Mouse (Mus musculus) G1E (cell line): Measurements from ENCODE around the gene Dock2. TPM values are rescaled to one million over a fixed set of nuclear protein-coding genes. Genes with fewer than 3 reads are reported as not detected.

Experiments used
- ATAC-seq: 2 replicates; pipeline ENCODE4 v1.8.0; 2016; ENCODE audit warnings: mild to moderate bottlenecking; ENCODE audit not compliant: insufficient number of reproducible peaks, poor library complexity, low FRiP score, severe bottlenecking; ENCODE audit errors: extremely low read depth
- DNase-seq: peaks from one replicate; pipeline ENCODE4 v3.0.0; 2012; ENCODE audit warnings: low spot score
- H3K27me3 ChIP-seq: 2 replicates; pipeline ENCODE4 v1.6.1; 2012; ENCODE audit warnings: mild to moderate bottlenecking, low read length, inconsistent platforms; ENCODE audit not compliant: insufficient read depth
- H3K36me3 ChIP-seq: replicated peaks from 2 replicates; pipeline ENCODE3; 2012; ENCODE audit warnings: mild to moderate bottlenecking, inconsistent platforms
- H3K4me1 ChIP-seq: 2 replicates; pipeline ENCODE4 v1.6.1; 2012; ENCODE audit warnings: low read depth, low read length, inconsistent platforms, mixed read lengths; ENCODE audit not compliant: insufficient read depth
- H3K4me3 ChIP-seq: 2 replicates; pipeline ENCODE4 v1.5.1; 2012; ENCODE audit warnings: low read depth, mild to moderate bottlenecking, inconsistent platforms, low read length, moderate library complexity, mixed read lengths
- H3K9me3 ChIP-seq: replicated peaks from 2 replicates; pipeline ENCODE4 v1.6.1; 2012; ENCODE audit warnings: inconsistent platforms
- CTCF ChIP-seq: IDR thresholded peaks from 2 replicates; pipeline ENCODE4 v1.5.1; 2012; ENCODE audit warnings: low read depth, low read length, inconsistent platforms, mixed read lengths
- GATA1 ChIP-seq: IDR thresholded peaks from 2 replicates; pipeline ENCODE4 v1.6.1; 2012; ENCODE audit warnings: borderline replicate concordance, low read length, inconsistent platforms, mixed read lengths
- GATA2 ChIP-seq: IDR thresholded peaks from 2 replicates; pipeline ENCODE4 v1.6.1; 2012; ENCODE audit warnings: low read depth, low read length, inconsistent platforms, borderline replicate concordance
- POLR2AphosphoS5 ChIP-seq: IDR thresholded peaks from 2 replicates; pipeline ENCODE4 v1.6.1; 2012; ENCODE audit warnings: low read depth, low read length, inconsistent platforms; ENCODE audit not compliant: insufficient replicate concordance
- TAL1 ChIP-seq: conservative IDR thresholded peaks from 2 replicates; pipeline ENCODE4 v1.6.1; 2012; ENCODE audit warnings: low read depth, low read length, inconsistent platforms, mixed read lengths
- polyA plus RNA-seq: library from polyadenylated mRNA; stranded (reverse); fragments of >175 nt; gene quantifications from 2 replicates; pipeline ENCODE4 v1.2.3, GENCODE M21; 2012
- total RNA-seq, 2 experiments: library from RNA; stranded (forward) in 1 of 2; stranded (reverse) in 1 of 2; fragments of 200-1000 nt in 1 of 2; fragments of >200 nt in 1 of 2; fragmentation: Nextera tagmentation in 1 of 2; gene quantifications; 2 replicates each; pipeline ENCODE4 v1.2.3; 2014 to 2017

Gene Dock2
- total and polyA plus RNA-seq, 3 experiments, result 2.8 to 20.0 (median 4.7) TPM

DNA sequence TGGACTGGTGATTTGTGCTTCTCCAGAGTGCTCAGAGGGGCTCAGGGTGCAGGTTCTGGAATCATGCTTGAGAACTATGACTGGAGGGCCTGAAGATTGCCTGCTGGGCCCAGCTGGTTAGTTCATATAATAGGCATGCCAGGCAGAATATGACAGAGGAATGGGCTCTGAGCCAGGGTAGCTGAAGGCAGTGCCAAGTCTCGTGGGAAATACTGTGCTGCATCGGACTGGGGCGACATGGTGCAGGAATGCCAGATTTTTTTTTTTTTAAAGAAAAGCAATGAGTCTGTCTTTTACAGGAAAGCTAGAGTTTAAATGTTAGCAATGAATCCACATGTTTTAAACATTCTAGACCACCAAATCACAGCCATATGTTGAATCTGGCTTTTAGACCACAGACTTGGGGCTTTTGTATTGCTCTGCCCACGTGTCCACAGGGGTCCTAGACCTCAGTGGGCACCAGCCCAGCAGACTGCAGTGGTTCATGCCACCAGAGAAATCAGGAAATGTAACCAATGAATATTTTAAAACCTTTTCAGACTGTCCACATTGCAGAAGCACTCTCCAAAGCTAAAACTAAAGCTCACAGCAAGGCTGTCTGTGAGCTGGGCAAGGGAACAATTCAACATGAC lies 435.3 kb downstream of the Dock2 start:
- H3K36me3 ChIP-seq, result no peaks in the 10 kb centered on the region
- H3K27me3 ChIP-seq, result no peaks in the 10 kb centered on the region
- H3K4me3 ChIP-seq, result no peak overlapping the region
- ATAC-seq, result no peak
- no peak for DNase-seq
- no peak for TF ChIP-seq TAL1
- no peak for TF ChIP-seq GATA1
- TF ChIP-seq POLR2AphosphoS5, result no peak
- TF ChIP-seq CTCF, result no peak
- TF ChIP-seq GATA2, result no peak
- no peaks in the 10 kb centered on the region for H3K9me3 ChIP-seq
- no peaks in the 10 kb centered on the region for H3K4me1 ChIP-seq

DNA sequence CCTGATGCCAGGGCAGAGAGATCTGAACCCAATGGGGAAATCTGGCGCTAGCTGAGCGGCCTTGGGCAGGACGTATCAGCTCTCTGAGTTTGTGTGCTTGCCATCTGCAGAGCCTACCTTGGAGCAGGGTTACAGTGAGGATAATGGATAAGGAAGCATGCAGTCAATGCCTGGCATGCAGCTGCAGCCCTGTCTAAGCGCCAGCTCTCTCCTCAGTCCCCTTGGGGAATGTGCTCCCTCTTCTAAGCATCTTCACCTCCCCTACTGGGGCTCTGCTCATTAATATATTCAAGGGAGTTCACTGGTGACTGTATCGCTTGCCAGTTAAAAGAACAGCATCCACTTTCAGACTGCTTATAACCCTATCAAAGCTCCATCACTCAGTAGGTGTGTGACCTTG lies 439.4 kb downstream of the Dock2 start:
- H3K4me3 ChIP-seq, result no peak overlapping the region
- H3K27me3 ChIP-seq, result no peaks in the 10 kb centered on the region
- no peaks in the 10 kb centered on the region for H3K4me1 ChIP-seq
- DNase-seq (no peak), ATAC-seq (no peak)
- TF ChIP-seq GATA1, result no peak
- no peak for TF ChIP-seq CTCF
- TF ChIP-seq TAL1, result no peak
- TF ChIP-seq GATA2, result no peak
- TF ChIP-seq POLR2AphosphoS5, result no peak
- no peaks in the 10 kb centered on the region for H3K36me3 ChIP-seq
- H3K9me3 ChIP-seq, result no peaks in the 10 kb centered on the region; the same call in 1 of the 2 replicates

DNA sequence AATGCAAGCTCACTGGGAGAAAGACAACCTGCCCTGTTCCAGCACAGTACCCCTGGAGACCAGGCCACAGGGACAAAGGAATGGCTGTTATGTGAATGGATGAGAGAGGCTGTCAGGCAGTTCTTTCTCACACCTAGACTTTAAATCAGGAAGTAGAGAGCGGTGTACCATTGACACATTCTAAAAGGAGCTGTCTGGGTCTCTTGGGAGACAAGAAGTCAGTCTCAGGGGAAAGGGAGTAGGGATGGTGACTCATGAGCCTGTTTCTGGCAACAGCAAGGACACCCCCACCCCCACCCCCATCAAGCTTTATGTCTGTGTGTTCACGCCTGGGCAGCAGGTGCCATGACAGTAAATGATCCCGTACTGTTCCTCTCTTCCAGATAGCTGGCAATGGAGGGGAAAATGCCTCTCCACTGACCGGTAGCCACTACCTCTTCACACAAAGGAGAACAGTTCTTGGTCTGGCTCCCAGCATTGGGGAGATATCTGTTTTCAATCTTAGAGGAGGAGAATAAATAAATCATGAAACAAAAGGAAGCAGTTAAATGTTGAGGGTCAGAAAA lies 439.9 kb downstream of the Dock2 start:
- Histone ChIP-seq H3K27me3 (no peaks in the 10 kb centered on the region), H3K9me3 (no peaks in the 10 kb centered on the region; the same call in 1 of the 2 replicates), H3K4me1 (no peaks in the 10 kb centered on the region), H3K36me3 (no peaks in the 10 kb centered on the region), H3K4me3 (no peak overlapping the region)
- TF ChIP-seq POLR2AphosphoS5, result no peak
- TF ChIP-seq GATA2, result no peak
- TF ChIP-seq TAL1, result no peak
- no peak for TF ChIP-seq GATA1
- ATAC-seq (no peak), DNase-seq (no peak)

DNA sequence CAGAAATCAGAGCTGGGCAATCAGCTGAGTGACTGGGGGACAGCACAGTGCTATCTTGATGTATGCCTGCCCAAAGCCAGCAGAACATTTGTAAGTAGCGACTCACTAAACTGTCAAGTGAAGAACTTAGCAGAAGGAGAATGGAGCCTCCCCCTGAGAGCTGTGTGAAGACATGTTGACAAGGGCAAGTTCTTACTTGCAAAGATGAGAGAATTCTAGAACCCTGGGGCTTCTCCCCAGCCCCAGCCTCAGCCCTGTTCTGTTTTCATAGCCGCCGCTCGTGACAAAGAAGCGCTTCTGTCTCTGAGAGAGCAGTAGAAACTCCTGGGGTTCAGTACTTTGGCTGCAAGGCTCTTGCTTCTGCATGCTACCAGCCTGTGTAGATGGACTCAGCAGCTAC lies 444.0 kb downstream of the Dock2 start:
- Histone ChIP-seq H3K9me3 (no peaks in the 10 kb centered on the region; the same call in 1 of the 2 replicates), H3K4me1 (no peaks in the 10 kb centered on the region), H3K4me3 (no peak overlapping the region), H3K36me3 (no peaks in the 10 kb centered on the region), H3K27me3 (no peaks in the 10 kb centered on the region)
- ATAC-seq (no peak), DNase-seq (no peak)
- TF ChIP-seq GATA1 (no peak), GATA2 (no peak), POLR2AphosphoS5 (no peak), TAL1 (no peak), CTCF (no peak)

DNA sequence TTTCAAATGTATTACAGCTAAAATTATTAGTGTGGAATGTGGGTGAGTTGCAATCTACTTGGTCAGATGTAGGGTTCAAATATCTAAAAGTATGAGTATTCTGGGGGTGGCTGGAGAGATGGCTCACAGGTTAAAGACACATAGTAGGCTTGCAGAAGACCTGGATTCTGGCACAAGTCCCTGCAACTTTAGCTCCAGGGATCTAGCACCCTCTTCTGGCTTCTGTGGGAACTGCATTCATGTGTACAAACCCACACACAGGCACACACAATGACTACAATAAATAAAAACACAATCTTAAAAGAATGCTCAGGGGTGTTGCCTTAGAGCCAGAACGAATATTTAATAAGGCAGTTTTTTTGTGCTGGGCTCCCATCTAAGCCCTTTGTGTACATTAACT lies 445.8 kb downstream of the Dock2 start:
- no peaks in the 10 kb centered on the region for H3K36me3 ChIP-seq
- no peaks in the 10 kb centered on the region for H3K4me1 ChIP-seq
- no peak overlapping the region for H3K4me3 ChIP-seq
- H3K27me3 ChIP-seq, result no peaks in the 10 kb centered on the region
- DNase-seq, result no peak
- H3K9me3 ChIP-seq, result peaks cover 3% of the 10 kb centered on the region
- no peak for TF ChIP-seq TAL1
- TF ChIP-seq GATA2, result no peak
- no peak for TF ChIP-seq CTCF
- TF ChIP-seq GATA1, result no peak
- TF ChIP-seq POLR2AphosphoS5, result no peak
- no peak for ATAC-seq

DNA sequence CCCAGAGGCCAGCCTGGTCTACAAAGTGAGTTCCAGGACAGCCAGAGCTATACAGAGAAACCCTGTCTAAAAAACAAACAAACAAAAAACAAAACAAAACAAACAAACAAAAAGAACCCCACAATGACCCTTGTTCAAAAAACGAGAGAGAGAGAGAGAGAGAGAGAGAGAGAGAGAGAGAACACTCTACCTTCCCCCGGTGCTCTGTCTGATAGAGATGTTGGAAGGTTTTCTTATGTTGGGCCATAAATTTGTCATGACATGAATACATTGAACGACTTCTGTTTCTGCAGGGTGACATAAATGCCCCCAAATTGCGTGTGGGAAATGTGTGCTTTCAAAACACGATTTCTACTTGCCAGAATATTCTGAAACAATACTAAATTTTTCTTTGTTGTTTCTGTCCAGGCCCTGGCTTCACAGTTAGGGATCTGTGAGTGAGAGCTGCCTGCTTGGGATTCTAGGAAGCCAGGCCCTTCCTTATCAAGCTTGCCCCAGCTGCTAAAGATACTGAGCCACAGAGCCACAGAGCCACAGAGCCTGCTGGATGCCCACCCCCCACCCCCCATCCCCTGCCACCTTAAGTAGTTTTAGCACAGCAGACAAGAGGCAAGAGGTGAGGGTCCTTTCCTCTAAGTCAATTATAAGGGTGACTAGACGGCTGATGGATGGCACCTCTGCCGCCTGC lies 451.2 kb downstream of the Dock2 start:
- H3K9me3 ChIP-seq, result peaks cover 3% of the 10 kb centered on the region; the same call in 1 of the 2 replicates
- no peaks in the 10 kb centered on the region for H3K36me3 ChIP-seq
- H3K4me3 ChIP-seq, result no peak overlapping the region
- ATAC-seq (no peak), DNase-seq (no peak)
- no peaks in the 10 kb centered on the region for H3K4me1 ChIP-seq
- H3K27me3 ChIP-seq, result no peaks in the 10 kb centered on the region
- TF ChIP-seq TAL1 (no peak), POLR2AphosphoS5 (no peak), CTCF (no peak), GATA1 (no peak), GATA2 (no peak)
